Mouse (Mus musculus) lung, postnatal 36 days (tissue): Measurements from ENCODE around the gene Gstm4.
"Not testable (repeated sequence)": the region's sequence is repeated elsewhere in the genome, so short reads cannot be mapped to it uniquely, and the experiment has no call there.

Source experiments
- DNase-seq: peaks from one replicate; pipeline ENCODE4 v3.0.0; 2022; ENCODE audit warnings: mixed read lengths

Gene Gstm4

DNA sequence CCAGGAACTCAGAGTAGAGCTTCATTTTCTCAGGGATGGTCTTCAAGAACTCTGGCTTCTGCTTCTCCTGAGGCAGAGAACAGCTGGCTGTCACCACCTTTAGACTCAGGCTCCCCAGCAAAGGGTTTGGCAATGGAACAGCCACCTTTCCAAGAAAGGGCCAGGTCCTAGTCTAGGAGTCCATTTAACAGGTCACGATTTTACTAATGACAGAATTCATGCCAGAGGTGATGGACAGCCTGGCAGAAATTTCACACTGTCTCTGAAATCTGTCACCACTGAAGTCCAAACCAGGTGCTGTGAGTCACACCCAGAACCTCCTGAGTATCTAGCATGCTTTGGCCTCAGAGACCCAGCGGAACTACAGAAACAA is 29.7 kb downstream of the Gstm4 start:
- no peak for DNase-seq

DNA sequence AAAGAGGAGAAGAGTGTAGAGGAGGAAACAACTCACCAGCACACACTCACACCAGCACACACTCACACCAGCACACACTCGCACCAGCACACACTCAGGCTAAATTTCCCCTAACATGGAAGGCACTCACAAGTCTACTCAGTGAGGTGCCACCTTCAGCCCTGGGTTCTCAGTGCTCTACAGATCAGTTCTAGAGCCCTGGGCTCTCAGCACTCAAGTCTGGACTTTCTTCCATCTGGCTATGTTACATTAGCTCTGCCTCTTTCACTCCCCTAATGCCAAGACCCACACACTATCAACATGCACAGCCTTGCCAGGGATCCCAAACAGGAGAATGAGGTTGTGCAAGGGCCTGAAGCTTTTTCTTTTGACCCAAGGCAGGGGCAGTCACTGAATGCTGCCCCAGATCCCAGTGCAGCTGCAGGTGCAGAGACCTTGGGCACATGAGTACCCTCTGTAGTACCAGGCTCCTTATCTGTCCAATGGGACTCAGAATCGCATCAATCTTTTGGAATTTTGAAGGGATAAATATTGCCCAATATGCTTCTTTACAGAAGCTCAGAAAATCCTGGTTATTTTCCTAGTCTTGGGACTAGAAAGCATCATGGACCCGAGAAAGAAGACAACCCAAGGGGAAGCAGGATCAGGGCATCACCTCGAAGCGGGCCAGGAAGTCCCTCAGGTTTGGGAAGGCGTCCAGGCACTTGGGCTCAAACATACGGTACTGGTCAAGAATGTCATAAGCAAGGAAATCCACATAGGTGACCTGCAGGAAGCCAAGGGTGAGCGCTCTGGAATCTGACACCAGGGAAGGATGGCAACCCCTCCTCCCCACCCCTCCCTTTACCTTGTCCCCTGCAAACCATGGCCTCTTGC is 30.4 kb downstream of the Gstm4 start:
- no peak for DNase-seq

DNA sequence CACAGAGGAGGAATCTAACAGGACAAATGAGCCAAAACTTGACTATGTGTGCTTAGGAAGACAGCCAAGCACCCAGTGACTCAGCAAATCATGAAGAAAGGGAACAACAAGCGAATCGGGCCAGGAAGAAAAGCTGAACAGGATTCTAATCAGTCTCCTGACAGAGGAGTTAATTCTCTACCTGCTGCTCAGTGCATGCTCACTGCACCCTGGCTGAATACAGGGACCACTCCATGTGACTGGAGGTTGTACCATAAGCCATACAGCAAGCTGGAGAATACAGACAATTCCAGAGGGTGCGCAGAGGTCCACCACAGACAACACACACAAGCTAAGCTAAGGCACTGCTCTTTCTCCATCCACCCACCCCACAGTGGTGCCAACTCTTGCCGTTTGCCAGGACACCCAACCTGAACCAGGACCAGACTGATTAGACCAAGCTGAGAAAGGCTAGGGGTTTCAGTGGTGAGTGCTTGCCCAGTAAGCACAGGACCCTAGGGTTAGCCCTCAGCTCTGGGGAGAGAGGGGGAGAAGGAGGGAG is 31.3 kb downstream of the Gstm4 start:
- peak; percentile 90 for DNase-seq

DNA sequence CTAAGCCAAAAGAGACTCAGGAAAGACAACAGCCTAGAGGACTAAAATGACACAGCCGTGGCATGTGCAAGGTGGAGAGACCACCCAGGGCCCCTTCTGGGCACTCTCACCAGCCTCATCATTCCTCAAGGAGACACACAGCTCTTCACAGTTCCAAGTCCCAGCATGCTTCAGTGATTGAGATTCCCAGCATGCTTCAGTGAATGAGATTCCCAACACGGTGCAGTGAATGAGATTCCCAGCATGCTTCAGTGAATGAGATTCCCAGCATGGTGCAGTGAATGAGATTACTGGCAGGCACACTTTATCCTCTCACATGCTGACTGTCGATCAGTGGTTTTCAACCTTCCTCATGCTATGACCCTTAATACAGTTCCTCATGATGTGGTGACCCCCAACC is 33.1 kb downstream of the Gstm4 start:
- DNase-seq: no peak

DNA sequence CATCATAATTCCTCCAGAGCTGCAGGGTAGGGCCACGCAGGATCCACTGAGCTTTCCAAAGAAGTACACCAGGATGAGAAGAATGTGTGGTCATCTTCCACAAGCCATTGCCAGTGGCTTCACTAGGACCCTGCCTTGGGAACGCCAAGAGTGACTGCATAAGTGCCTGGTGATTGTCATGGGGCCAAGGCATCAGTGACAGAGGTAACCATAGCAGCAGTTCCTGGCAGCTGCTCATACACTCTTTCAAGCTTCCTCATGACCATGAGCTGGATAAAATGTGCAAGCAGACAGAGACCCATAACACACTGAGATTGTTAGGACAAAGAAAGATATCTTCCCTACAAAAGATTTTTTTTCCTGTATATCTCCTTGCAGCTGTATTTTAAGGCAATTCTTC is 34.4 kb downstream of the Gstm4 start:
- DNase-seq: peak; percentile 61

DNA sequence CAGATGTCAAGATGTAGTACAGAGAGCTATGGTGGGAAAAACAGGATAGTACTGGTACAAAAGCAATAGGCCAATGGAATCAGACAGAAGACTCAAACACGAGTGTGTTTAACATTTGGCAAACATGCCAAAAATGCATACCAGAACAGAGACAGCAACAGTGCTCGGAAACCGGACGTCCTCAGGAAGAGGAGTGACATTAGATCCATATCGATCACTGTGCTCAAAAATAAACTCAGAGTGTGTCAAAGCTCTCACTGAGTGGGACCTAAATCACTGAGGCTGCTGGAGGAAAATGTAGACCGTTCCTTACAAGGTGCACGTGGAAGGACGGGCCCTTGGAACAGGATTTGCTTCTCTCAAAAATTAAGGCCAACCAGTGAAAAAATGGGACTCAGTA is 42.7 kb downstream of the Gstm4 start:
- peak; percentile 71 for DNase-seq

DNA sequence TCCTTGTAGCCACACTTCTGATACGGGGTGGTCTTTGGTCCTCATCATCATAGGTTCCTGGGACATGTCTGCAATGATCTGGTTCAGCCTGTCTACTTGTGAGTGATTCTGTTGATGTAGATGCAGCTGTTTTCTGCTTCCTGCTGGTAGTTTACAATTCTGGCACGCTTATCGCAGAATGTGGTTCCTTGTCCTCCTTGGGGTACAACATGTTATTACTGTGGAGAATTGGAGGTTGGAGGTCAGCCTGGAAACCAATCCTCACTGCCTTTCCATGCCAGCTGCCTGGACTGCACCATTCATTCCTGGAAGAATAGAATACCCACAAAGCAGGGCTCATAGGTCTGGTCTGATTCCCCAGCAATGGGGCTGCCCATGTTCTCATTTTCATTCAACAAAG is 45.2 kb downstream of the Gstm4 start:
- peak; percentile 41 for DNase-seq

DNA sequence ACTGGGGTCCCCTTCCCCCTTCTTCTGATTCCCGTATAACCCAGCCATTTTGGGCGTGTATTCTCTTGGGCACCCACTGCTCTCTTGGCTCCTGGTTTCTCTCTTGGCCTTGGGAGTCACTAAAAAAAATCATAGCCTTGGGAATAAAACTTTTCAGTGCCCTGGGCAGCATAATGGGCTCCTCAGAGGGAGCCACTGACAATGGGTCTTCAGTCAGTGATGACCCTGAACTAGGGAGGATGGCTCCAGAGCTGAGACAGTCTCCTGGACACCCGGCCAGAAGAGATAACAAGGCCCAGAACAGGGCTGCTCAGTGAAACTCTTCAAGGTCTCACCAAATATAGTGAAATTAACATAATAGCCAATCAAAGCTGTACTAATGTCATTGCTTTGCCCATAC is 46.1 kb downstream of the Gstm4 start:
- DNase-seq: no peak

DNA sequence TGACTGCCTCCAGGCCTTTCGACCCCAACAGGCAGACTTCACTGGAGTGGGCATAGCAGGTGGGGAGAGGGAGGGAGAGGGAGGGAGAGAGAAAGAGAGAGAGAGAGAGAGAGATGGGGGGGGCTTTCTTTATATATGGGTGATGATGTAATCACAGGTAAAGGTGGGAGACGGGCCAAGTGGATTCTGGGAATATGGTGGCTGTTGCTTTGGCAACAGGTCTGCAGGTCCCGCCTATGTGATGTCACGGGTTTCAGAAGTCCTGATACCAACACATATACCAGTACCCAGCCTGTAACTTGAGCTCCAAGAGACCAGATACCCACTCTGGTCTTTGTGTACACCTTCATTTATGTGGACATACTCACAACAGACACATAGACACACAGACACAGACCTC is 48.1 kb downstream of the Gstm4 start:
- no peak for DNase-seq

- not testable (repeated sequence) for DNase-seq
Observed at GRCm38 (mm10) chr3:107995974-107996373, 48.7 kb downstream of the Gstm4 start.
